Comparison of ENCODE assay signal across 18 mouse cellular contexts in genomic region chr4:149576993-149577548, GRCm38 (mm10). TPM values are rescaled to one million over a fixed set of nuclear protein-coding genes. Genes with fewer than 3 reads are reported as not detected.
A peak's percentile ranks its signal among the peaks of the same experiment; 100 is the strongest.
DNase-seq lines count a peak whose midpoint lies in the region; ATAC-seq and TF ChIP-seq lines count a peak whose summit lies in the region.
"Had no signal": no experiment of that assay in that cellular context is flagged by ENCODE, and none has a peak within 500 bp of the region (broad histone marks: within the 10 kb centered on the region; RNA-seq: fewer than 3 reads in every experiment).

No protein-coding gene starts in this region.

- H3K9me3 ChIP-seq in lung, embryonic 14.5 days (ENCODE audit: low read depth, low read length), result no peaks in the 10 kb centered on the region
- H3K9me3 ChIP-seq in hindbrain, embryonic 11.5 days (ENCODE audit: control insufficient read depth, low read length), result no peaks in the 10 kb centered on the region
- no peaks in the 10 kb centered on the region for H3K9me3 ChIP-seq in limb, embryonic 10.5 days (replicated peaks)
- no peaks in the 10 kb centered on the region for H3K9me3 ChIP-seq in midbrain, postnatal 0 days (ENCODE audit: low read length)
- H3K9me3 ChIP-seq: heart, embryonic 12.5 days; stomach, embryonic 15.5 days had no signal

- no peak overlapping the region for H3K4me2 ChIP-seq in lung, embryonic 14.5 days
- no peak overlapping the region; the same call in 1 of the 2 replicates for H3K4me2 ChIP-seq in hindbrain, embryonic 11.5 days (replicated peaks; ENCODE audit: low read depth, low read length)
- H3K4me2 ChIP-seq in midbrain, postnatal 0 days (ENCODE audit: low read depth, low read length, poor library complexity, severe bottlenecking), result no peak overlapping the region
- H3K4me2 ChIP-seq: heart, embryonic 12.5 days; stomach, embryonic 15.5 days had no signal

- no peak overlapping the region for H3K27ac ChIP-seq in lung, embryonic 14.5 days (ENCODE audit: low read depth)
- H3K27ac ChIP-seq in hindbrain, embryonic 11.5 days (ENCODE audit: low read depth, low read length), result peak overlapping the region; percentile 59
- H3K27ac ChIP-seq in limb, embryonic 10.5 days, result peak overlapping the region; percentile 63
- no peak overlapping the region; the same call in 1 of the 2 replicates for H3K27ac ChIP-seq in midbrain, postnatal 0 days (ENCODE audit: low read depth, low read length)
- H3K27ac ChIP-seq: stomach, embryonic 15.5 days had no signal

- 0 out of 2 replicates have a peak overlapping the region, but pooled peaks have one; percentile 22 for H3K9ac ChIP-seq in lung, embryonic 14.5 days
- peak overlapping the region; percentile 16; the same call in 1 of the 2 replicates for H3K9ac ChIP-seq in hindbrain, embryonic 11.5 days (ENCODE audit: low read depth, low read length)
- no peak overlapping the region for H3K9ac ChIP-seq in midbrain, postnatal 0 days (replicated peaks; ENCODE audit: low read length, poor library complexity, severe bottlenecking)
- H3K9ac ChIP-seq: heart, embryonic 12.5 days; liver, postnatal 0 days; stomach, embryonic 15.5 days had no signal

- no peaks in the 10 kb centered on the region for H3K27me3 ChIP-seq in lung, embryonic 14.5 days (ENCODE audit: insufficient read depth, low read length)
- no peaks in the 10 kb centered on the region for H3K27me3 ChIP-seq in hindbrain, embryonic 11.5 days (ENCODE audit: control insufficient read depth, insufficient read depth, low read length)
- H3K27me3 ChIP-seq in limb, embryonic 10.5 days (ENCODE audit: low read depth, poor library complexity, severe bottlenecking), result peaks cover 66% of the 10 kb centered on the region
- no peaks in the 10 kb centered on the region for H3K27me3 ChIP-seq in midbrain, postnatal 0 days (ENCODE audit: insufficient read depth, low read length)
- H3K27me3 ChIP-seq: stomach, embryonic 15.5 days had no signal

- H3K36me3 ChIP-seq in lung, embryonic 14.5 days (ENCODE audit: insufficient read depth), result no peaks in the 10 kb centered on the region
- no peaks in the 10 kb centered on the region for H3K36me3 ChIP-seq in hindbrain, embryonic 11.5 days (ENCODE audit: control insufficient read depth, insufficient read depth, low read length)
- no peaks in the 10 kb centered on the region for H3K36me3 ChIP-seq in limb, embryonic 10.5 days
- H3K36me3 ChIP-seq in midbrain, postnatal 0 days (ENCODE audit: insufficient read depth, low read length), result no peaks in the 10 kb centered on the region
- H3K36me3 ChIP-seq: heart, embryonic 12.5 days; stomach, embryonic 15.5 days had no signal

- no peak overlapping the region for H3K4me3 ChIP-seq in lung, embryonic 14.5 days (ENCODE audit: low read depth, low read length)
- no peak overlapping the region for H3K4me3 ChIP-seq in hindbrain, embryonic 11.5 days (ENCODE audit: low read depth, low read length)
- no peak overlapping the region for H3K4me3 ChIP-seq in limb, embryonic 10.5 days
- H3K4me3 ChIP-seq in midbrain, postnatal 0 days (ENCODE audit: low read depth, low read length), result no peak overlapping the region
- H3K4me3 ChIP-seq: heart, embryonic 12.5 days; stomach, embryonic 15.5 days had no signal

- H3K4me1 ChIP-seq in lung, embryonic 14.5 days (ENCODE audit: insufficient read depth), result no peaks in the 10 kb centered on the region; the same call in 1 of the 2 replicates
- no peaks in the 10 kb centered on the region for H3K4me1 ChIP-seq in hindbrain, embryonic 11.5 days (replicated peaks; ENCODE audit: control insufficient read depth, insufficient read depth, low read length)
- H3K4me1 ChIP-seq in limb, embryonic 10.5 days, result peaks cover 50% of the 10 kb centered on the region
- H3K4me1 ChIP-seq in midbrain, postnatal 0 days (ENCODE audit: insufficient read depth, low read length), result no peaks in the 10 kb centered on the region

- ATAC-seq in lung, embryonic 14.5 days (ENCODE audit: insufficient read depth), result no peak
- peak; percentile 59 for ATAC-seq in hindbrain, embryonic 11.5 days (ENCODE audit: low FRiP score)
- peak; percentile 39; the same call in 1 of the 2 replicates for ATAC-seq in midbrain, postnatal 0 days (ENCODE audit: low FRiP score)
- ATAC-seq: liver, postnatal 0 days had no signal

- no peak for TF ChIP-seq CTCF in lung, embryonic 14.5 days (IDR thresholded peaks at IDR 0.05; ENCODE audit: low read depth)
- no peak for TF ChIP-seq CTCF in midbrain, postnatal 0 days (IDR thresholded peaks at IDR 0.05)

- DNase-seq in lung, embryonic 14.5 days, result no peak
- DNase-seq in lung, postnatal 10 days, result no peak
- DNase-seq in hindbrain, embryonic 11.5 days (ENCODE audit: low spot score), result no peak
- no peak for DNase-seq in limb, embryonic 10.5 days (ENCODE audit: low spot score)
- no peak for DNase-seq in midbrain, postnatal 0 days (ENCODE audit: low spot score)
- DNase-seq in frontal cortex, adult 2 months (ENCODE audit: extremely low spot score in 1 of 2, low spot score in 1 of 2), result no peak
- no peak for DNase-seq in adipocyte (ENCODE audit: low spot score)
- no peak for DNase-seq in adrenal gland, postnatal 14 days
- DNase-seq: adrenal gland, adult 8-10 months; cerebellum, adult 8-10 months; heart, postnatal 4 days; kidney, adult 11 months; layer of hippocampus, postnatal 36 days; left cerebral cortex, postnatal 4 days; liver, postnatal 0 days; right cerebral cortex, postnatal 4 days had no signal

- 18% methylated on average over 4 of the region's 4 CpGs for WGBS in lung, embryonic 14.5 days
- 19% methylated on average over 4 of the region's 4 CpGs for WGBS in hindbrain, embryonic 11.5 days
- WGBS in limb, embryonic 10.5 days, result 12% methylated on average over 4 of the region's 4 CpGs
- 14% methylated on average over 4 of the region's 4 CpGs for WGBS in midbrain, postnatal 0 days

RNA-seq across cellular contexts. Expression of gene Clstn1, which starts 9.2 kb away (rescaled TPM):
- polyA plus RNA-seq in lung, embryonic 14.5 days (2014; fragmentation: Nextera tagmentation; extraction: Ambion mirVana), result 45.3 and 45.7 TPM in 2 replicates
- polyA plus RNA-seq in hindbrain, embryonic 11.5 days (2014; fragmentation: Nextera tagmentation; extraction: Ambion mirVana), result 33.0 and 42.6 TPM in 2 replicates
- polyA plus RNA-seq in limb, embryonic 10.5 days (2016; fragmentation: Nextera tagmentation; extraction: Ambion mirVana), result 34.8 and 41.2 TPM in 2 replicates
- 552 and 565 TPM in 2 replicates for total RNA-seq in midbrain, postnatal 0 days (2014; rRNA removed)
- polyA plus RNA-seq in midbrain, postnatal 0 days (2015; fragmentation: Nextera tagmentation; extraction: Ambion mirVana), result 196 and 209 TPM in 2 replicates
- polyA plus RNA-seq in frontal cortex, adult 2 months (2012; rRNA removed), result 310 and 338 TPM in 2 replicates
- total RNA-seq in adrenal gland, postnatal 14 days (2021), result 69.1 and 76.7 TPM in 2 replicates

RNA-seq across cellular contexts. Expression of gene Ctnnbip1, which starts 59.0 kb away (rescaled TPM):
- polyA plus RNA-seq in lung, embryonic 14.5 days (2014; fragmentation: Nextera tagmentation; extraction: Ambion mirVana), result 65.3 and 65.4 TPM in 2 replicates
- polyA plus RNA-seq in hindbrain, embryonic 11.5 days (2014; fragmentation: Nextera tagmentation; extraction: Ambion mirVana), result 63.4 and 65.2 TPM in 2 replicates
- polyA plus RNA-seq in limb, embryonic 10.5 days (2016; fragmentation: Nextera tagmentation; extraction: Ambion mirVana), result 67.1 and 78.4 TPM in 2 replicates
- total RNA-seq in midbrain, postnatal 0 days (2014; rRNA removed), result 105 and 109 TPM in 2 replicates
- 116 and 117 TPM in 2 replicates for polyA plus RNA-seq in midbrain, postnatal 0 days (2015; fragmentation: Nextera tagmentation; extraction: Ambion mirVana)
- polyA plus RNA-seq in frontal cortex, adult 2 months (2012; rRNA removed), result 44.8 TPM in 2 replicates
- 31.8 and 34.5 TPM in 2 replicates for total RNA-seq in adrenal gland, postnatal 14 days (2021)

Comparison
In these comparisons a context has a peak if more than half of its experiments do, and no peak if none do; other contexts are left out.
1. H3K27ac ChIP-seq: peak in hindbrain, embryonic 11.5 days (single experiment) and limb, embryonic 10.5 days (single experiment); none in lung, embryonic 14.5 days (single experiment) and midbrain, postnatal 0 days (single experiment).